Mouse (Mus musculus): ENCODE data around the gene Lyz1. TPM values are rescaled to one million over a fixed set of nuclear protein-coding genes. Genes with fewer than 3 reads are reported as not detected.
"Not testable (repeated sequence)": the region's sequence is repeated elsewhere in the genome, so short reads cannot be mapped to it uniquely, and the experiment has no call there.

Lyz1 gene
- total RNA-seq (2015) (not detected in 2 replicates), total RNA-seq (2017) (0.33 TPM in 1 of 2 replicates, not detected in the other)

GRCm38 (mm10) chr10:117292671-117293070 lies at the start of gene Lyz1:
Lyz1 (minus strand) TSS chr10:117292868.
- no peak; the same call in 1 of the 2 replicates for ATAC-seq (replicated peaks; ENCODE audit: poor library complexity)

GRCm38 (mm10) chr10:117342406-117342805 lies 49.7 kb upstream of the Lyz1 start:
- ATAC-seq (replicated peaks; ENCODE audit: poor library complexity), result no peak

GRCm38 (mm10) chr10:117341029-117341428 lies 48.4 kb upstream of the Lyz1 start:
- ATAC-seq (replicated peaks; ENCODE audit: poor library complexity), result no peak

- ATAC-seq (replicated peaks; ENCODE audit: poor library complexity), result no peak
Measured at GRCm38 (mm10) chr10:117339241-117339640, 46.6 kb upstream of the Lyz1 start.

- ATAC-seq (replicated peaks; ENCODE audit: poor library complexity), result peak; percentile 34; the same call in 1 of the 2 replicates
Measured at GRCm38 (mm10) chr10:117337946-117338345, 45.3 kb upstream of the Lyz1 start.

- peak; percentile 65 for ATAC-seq (replicated peaks; ENCODE audit: poor library complexity)
Measured at GRCm38 (mm10) chr10:117335649-117336048, 43.0 kb upstream of the Lyz1 start.

GRCm38 (mm10) chr10:117330521-117330920 lies 37.9 kb upstream of the Lyz1 start:
- ATAC-seq (replicated peaks; ENCODE audit: poor library complexity), result peak; percentile 95

- peak; percentile 93 for ATAC-seq (replicated peaks; ENCODE audit: poor library complexity)
Measured at GRCm38 (mm10) chr10:117323782-117324181, 31.1 kb upstream of the Lyz1 start.

GRCm38 (mm10) chr10:117322630-117323029 lies 30.0 kb upstream of the Lyz1 start:
- ATAC-seq (replicated peaks; ENCODE audit: poor library complexity), result no peak

- no peak for ATAC-seq (replicated peaks; ENCODE audit: poor library complexity)
Measured at GRCm38 (mm10) chr10:117320571-117320981, 27.9 kb upstream of the Lyz1 start.

- no peak for ATAC-seq (replicated peaks; ENCODE audit: poor library complexity)
Measured at GRCm38 (mm10) chr10:117316391-117316790, 23.7 kb upstream of the Lyz1 start.

- 0 out of 2 replicates have a peak, but pooled peaks have one; percentile 34 for ATAC-seq (replicated peaks; ENCODE audit: poor library complexity)
Measured at GRCm38 (mm10) chr10:117313133-117313532, 20.5 kb upstream of the Lyz1 start.

GRCm38 (mm10) chr10:117312168-117312567 lies 19.5 kb upstream of the Lyz1 start:
- ATAC-seq (replicated peaks; ENCODE audit: poor library complexity), result no peak

- no peak for ATAC-seq (replicated peaks; ENCODE audit: poor library complexity)
Measured at GRCm38 (mm10) chr10:117304371-117304770, 11.7 kb upstream of the Lyz1 start.

GRCm38 (mm10) chr10:117301688-117302087 lies 9.0 kb upstream of the Lyz1 start:
- peak; percentile 81 for ATAC-seq (replicated peaks; ENCODE audit: poor library complexity)

GRCm38 (mm10) chr10:117299901-117300520 lies 7.3 kb upstream of the Lyz1 start:
- ATAC-seq (replicated peaks; ENCODE audit: poor library complexity), result no peak

GRCm38 (mm10) chr10:117299106-117299505 lies 6.4 kb upstream of the Lyz1 start:
- no peak for ATAC-seq (replicated peaks; ENCODE audit: poor library complexity)

GRCm38 (mm10) chr10:117298336-117298735 lies 5.7 kb upstream of the Lyz1 start:
- peak; percentile 47 for ATAC-seq (replicated peaks; ENCODE audit: poor library complexity)

- not testable (repeated sequence) for ATAC-seq (replicated peaks; ENCODE audit: poor library complexity)
Measured at GRCm38 (mm10) chr10:117290936-117291335, 1.7 kb downstream of the Lyz1 start.

- ATAC-seq (replicated peaks; ENCODE audit: poor library complexity), result no peak
Measured at GRCm38 (mm10) chr10:117290046-117290870, 2.4 kb downstream of the Lyz1 start.

GRCm38 (mm10) chr10:117289034-117289505 lies 3.6 kb downstream of the Lyz1 start:
- not testable (repeated sequence) for ATAC-seq (replicated peaks; ENCODE audit: poor library complexity)
